Mouse (Mus musculus): ENCODE measurements around the gene Cerk. TPM values are rescaled to one million over a fixed set of nuclear protein-coding genes. Genes with fewer than 3 reads are reported as not detected.
"Not testable (repeated sequence)": the region's sequence is repeated elsewhere in the genome, so short reads cannot be mapped to it uniquely, and the experiment has no call there.

The Cerk gene
- polyA plus RNA-seq, 1 experiment from 2014 or later: 16.1 TPM

- Histone ChIP-seq H3K27me3 (replicated peaks; ENCODE audit: control insufficient read depth, insufficient read depth, low read length) (no peaks in the 10 kb centered on the region), H3K27ac (replicated peaks; ENCODE audit: low read depth, low read length) (no peak overlapping the region), H3K4me1 (ENCODE audit: control insufficient read depth, insufficient read depth, low read length) (peaks cover 14% of the 10 kb centered on the region), H3K9me3 (ENCODE audit: control insufficient read depth, low read length) (no peaks in the 10 kb centered on the region), H3K36me3 (ENCODE audit: control insufficient read depth, insufficient read depth, low read length) (no peaks in the 10 kb centered on the region), H3K9ac (ENCODE audit: low read depth, low read length) (no peak overlapping the region), H3K4me2 (ENCODE audit: low read depth, low read length) (no peak overlapping the region), H3K4me3 (ENCODE audit: low read depth, low read length) (no peak overlapping the region)
- ATAC-seq (ENCODE audit: low read depth) (no peak), DNase-seq (ENCODE audit: low spot score) (peak; percentile 41)
- WGBS: 39% methylated on average over 10 of the region's 11 CpGs
These were observed 4.0 kb downstream of the Cerk start for GRCm38 (mm10) chr15:86181941-86182439.

GRCm38 (mm10) chr15:86181321-86181720, 4.6 kb downstream of the Cerk start:
- H3K27ac ChIP-seq (replicated peaks; ENCODE audit: low read depth, low read length); H3K9me3 ChIP-seq (ENCODE audit: control insufficient read depth, low read length); H3K9ac ChIP-seq (ENCODE audit: low read depth, low read length); H3K27me3 ChIP-seq (replicated peaks; ENCODE audit: control insufficient read depth, insufficient read depth, low read length); H3K36me3 ChIP-seq (ENCODE audit: control insufficient read depth, insufficient read depth, low read length); H3K4me2 ChIP-seq (ENCODE audit: low read depth, low read length); DNase-seq (ENCODE audit: low spot score); ATAC-seq (ENCODE audit: low read depth); H3K4me3 ChIP-seq (ENCODE audit: low read depth, low read length); H3K4me1 ChIP-seq (ENCODE audit: control insufficient read depth, insufficient read depth, low read length): not testable (repeated sequence)
- 88% methylated on average over 3 of the region's 3 CpGs for WGBS

- no peaks in the 10 kb centered on the region for H3K27me3 ChIP-seq (replicated peaks; ENCODE audit: control insufficient read depth, insufficient read depth, low read length)
- H3K36me3 ChIP-seq (ENCODE audit: control insufficient read depth, insufficient read depth, low read length): no peaks in the 10 kb centered on the region
- no peak for DNase-seq (ENCODE audit: low spot score)
- peaks cover 5% of the 10 kb centered on the region; the same call in 1 of the 2 replicates for H3K4me1 ChIP-seq (ENCODE audit: control insufficient read depth, insufficient read depth, low read length)
- no peak overlapping the region for H3K4me2 ChIP-seq (ENCODE audit: low read depth, low read length)
- H3K4me3 ChIP-seq (ENCODE audit: low read depth, low read length): no peak overlapping the region
- no peak overlapping the region for H3K9ac ChIP-seq (ENCODE audit: low read depth, low read length)
- ATAC-seq (ENCODE audit: low read depth): no peak
- no peaks in the 10 kb centered on the region for H3K9me3 ChIP-seq (ENCODE audit: control insufficient read depth, low read length)
- no peak overlapping the region for H3K27ac ChIP-seq (replicated peaks; ENCODE audit: low read depth, low read length)
- WGBS: 71% methylated on average over 4 of the region's 4 CpGs
These were observed 5.5 kb downstream of the Cerk start for GRCm38 (mm10) chr15:86180427-86180826.

- no peak overlapping the region for H3K9ac ChIP-seq (ENCODE audit: low read depth, low read length)
- H3K4me3 ChIP-seq (ENCODE audit: low read depth, low read length): no peak overlapping the region
- H3K4me1 ChIP-seq (ENCODE audit: control insufficient read depth, insufficient read depth, low read length): peaks cover 12% of the 10 kb centered on the region
- no peaks in the 10 kb centered on the region for H3K36me3 ChIP-seq (ENCODE audit: control insufficient read depth, insufficient read depth, low read length)
- no peak for ATAC-seq (ENCODE audit: low read depth)
- no peaks in the 10 kb centered on the region for H3K9me3 ChIP-seq (ENCODE audit: control insufficient read depth, low read length)
- no peak overlapping the region for H3K4me2 ChIP-seq (ENCODE audit: low read depth, low read length)
- WGBS: 89% methylated on average over 6 of the region's 6 CpGs
- H3K27me3 ChIP-seq (replicated peaks; ENCODE audit: control insufficient read depth, insufficient read depth, low read length): no peaks in the 10 kb centered on the region
- DNase-seq (ENCODE audit: low spot score): no peak
- no peak overlapping the region for H3K27ac ChIP-seq (replicated peaks; ENCODE audit: low read depth, low read length)
These were observed 7.3 kb downstream of the Cerk start for GRCm38 (mm10) chr15:86178594-86178993.

- not testable (repeated sequence) for H3K9me3 ChIP-seq (ENCODE audit: control insufficient read depth, low read length); H3K36me3 ChIP-seq (ENCODE audit: control insufficient read depth, insufficient read depth, low read length); ATAC-seq (ENCODE audit: low read depth); H3K4me2 ChIP-seq (ENCODE audit: low read depth, low read length); H3K4me3 ChIP-seq (ENCODE audit: low read depth, low read length); H3K27ac ChIP-seq (replicated peaks; ENCODE audit: low read depth, low read length); H3K27me3 ChIP-seq (replicated peaks; ENCODE audit: control insufficient read depth, insufficient read depth, low read length); H3K9ac ChIP-seq (ENCODE audit: low read depth, low read length); DNase-seq (ENCODE audit: low spot score)
- H3K4me1 ChIP-seq (ENCODE audit: control insufficient read depth, insufficient read depth, low read length): peaks cover 20% of the 10 kb centered on the region
- WGBS: 83% methylated on average over 2 of the region's 2 CpGs
These were observed 8.2 kb downstream of the Cerk start for GRCm38 (mm10) chr15:86177703-86178251.

- DNase-seq (ENCODE audit: low spot score): no peak
- Histone ChIP-seq H3K9ac (ENCODE audit: low read depth, low read length) (0 out of 2 replicates have a peak overlapping the region, but pooled peaks have one; percentile 0), H3K27ac (replicated peaks; ENCODE audit: low read depth, low read length) (no peak overlapping the region), H3K27me3 (replicated peaks; ENCODE audit: control insufficient read depth, insufficient read depth, low read length) (no peaks in the 10 kb centered on the region), H3K36me3 (ENCODE audit: control insufficient read depth, insufficient read depth, low read length) (no peaks in the 10 kb centered on the region), H3K9me3 (ENCODE audit: control insufficient read depth, low read length) (no peaks in the 10 kb centered on the region), H3K4me3 (ENCODE audit: low read depth, low read length) (no peak overlapping the region), H3K4me1 (ENCODE audit: control insufficient read depth, insufficient read depth, low read length) (peaks cover 24% of the 10 kb centered on the region), H3K4me2 (ENCODE audit: low read depth, low read length) (no peak overlapping the region)
- no peak for ATAC-seq (ENCODE audit: low read depth)
- WGBS: 74% methylated on average over 21 of the region's 22 CpGs
These were observed 8.9 kb downstream of the Cerk start for GRCm38 (mm10) chr15:86176771-86177702.

- 77% methylated on average over 10 of the region's 10 CpGs for WGBS
- H3K27ac ChIP-seq (replicated peaks; ENCODE audit: low read depth, low read length): no peak overlapping the region
- H3K4me1 ChIP-seq (ENCODE audit: control insufficient read depth, insufficient read depth, low read length): peaks cover 24% of the 10 kb centered on the region
- no peak overlapping the region for H3K9ac ChIP-seq (ENCODE audit: low read depth, low read length)
- DNase-seq (ENCODE audit: low spot score) (no peak), ATAC-seq (ENCODE audit: low read depth) (no peak)
- no peaks in the 10 kb centered on the region for H3K27me3 ChIP-seq (replicated peaks; ENCODE audit: control insufficient read depth, insufficient read depth, low read length)
- no peak overlapping the region for H3K4me2 ChIP-seq (ENCODE audit: low read depth, low read length)
- H3K9me3 ChIP-seq (ENCODE audit: control insufficient read depth, low read length): no peaks in the 10 kb centered on the region
- no peaks in the 10 kb centered on the region for H3K36me3 ChIP-seq (ENCODE audit: control insufficient read depth, insufficient read depth, low read length)
- H3K4me3 ChIP-seq (ENCODE audit: low read depth, low read length): no peak overlapping the region
These were observed 9.8 kb downstream of the Cerk start for GRCm38 (mm10) chr15:86176166-86176565.

- no peak for DNase-seq (ENCODE audit: low spot score)
- H3K4me1 ChIP-seq (ENCODE audit: control insufficient read depth, insufficient read depth, low read length): peaks cover 24% of the 10 kb centered on the region
- ATAC-seq (ENCODE audit: low read depth): no peak
- no peaks in the 10 kb centered on the region for H3K27me3 ChIP-seq (replicated peaks; ENCODE audit: control insufficient read depth, insufficient read depth, low read length)
- 73% methylated on average over 3 of the region's 3 CpGs for WGBS
- H3K9ac ChIP-seq (ENCODE audit: low read depth, low read length): no peak overlapping the region
- no peak overlapping the region for H3K4me2 ChIP-seq (ENCODE audit: low read depth, low read length)
- H3K9me3 ChIP-seq (ENCODE audit: control insufficient read depth, low read length): no peaks in the 10 kb centered on the region
- no peaks in the 10 kb centered on the region for H3K36me3 ChIP-seq (ENCODE audit: control insufficient read depth, insufficient read depth, low read length)
- no peak overlapping the region for H3K4me3 ChIP-seq (ENCODE audit: low read depth, low read length)
- no peak overlapping the region for H3K27ac ChIP-seq (replicated peaks; ENCODE audit: low read depth, low read length)
These were observed 10.5 kb downstream of the Cerk start for GRCm38 (mm10) chr15:86175253-86176050.

Measured in embryonic facial prominence, embryonic 14.5 days (tissue).